Mouse (Mus musculus) T-helper 17 cell (primary cell): ENCODE data around the gene Rce1.

Experiments used
- in situ Hi-C, 2 experiments: fragments of 300-600 bp; cut with MboI, MseI; formaldehyde crosslinking; loops; 1 replicate in 1 of 2; 2 replicates in 1 of 2; pipeline ENCODE4 v1.15.1; 2025; ENCODE audit warnings: high pct_unique_total_duplicates in 2 of 2

The Rce1 gene

GRCm38 (mm10) chr19:4614305-4615150 lies 10.9 kb downstream of the Rce1 start:
- in situ Hi-C loops: loop anchor here in 1 of 2 experiments (10.0 kb wide), 1 partner anchor 510 kb away; no protein-coding TSS in a partner anchor

- in situ Hi-C loops: loop anchor here in 1 of 2 experiments (10.0 kb wide), 1 partner anchor 509 kb away; no protein-coding TSS in a partner anchor
Measured at GRCm38 (mm10) chr19:4613464-4614304, 11.8 kb downstream of the Rce1 start.

- in situ Hi-C loops: loop anchor here in 1 of 2 experiments (10.0 kb wide), 1 partner anchor 508 kb away; no protein-coding TSS in a partner anchor
Measured at GRCm38 (mm10) chr19:4612181-4612961, 13.1 kb downstream of the Rce1 start.

GRCm38 (mm10) chr19:4610109-4610508 lies 15.3 kb downstream of the Rce1 start:
- in situ Hi-C loops: loop anchor here in 1 of 2 experiments (10.0 kb wide), 1 partner anchor 505 kb away; no protein-coding TSS in a partner anchor

- in situ Hi-C loops: no loop called here
Measured at GRCm38 (mm10) chr19:4608511-4608910, 16.9 kb downstream of the Rce1 start.

- in situ Hi-C loops: no loop called here
Measured at GRCm38 (mm10) chr19:4607406-4607805, 18.0 kb downstream of the Rce1 start.

GRCm38 (mm10) chr19:4605654-4606053 lies 19.8 kb downstream of the Rce1 start:
- in situ Hi-C loops: no loop called here

- in situ Hi-C loops: loop anchor here in 1 of 2 experiments (5.0 kb wide), 1 partner anchor 568 kb away; no protein-coding TSS in a partner anchor
Measured at GRCm38 (mm10) chr19:4603801-4604723, 21.4 kb downstream of the Rce1 start.

GRCm38 (mm10) chr19:4602459-4602858 lies 23.0 kb downstream of the Rce1 start:
- in situ Hi-C loops: loop anchor here in 1 of 2 experiments (5.0 kb wide), 1 partner anchor 570 kb away; no protein-coding TSS in a partner anchor

GRCm38 (mm10) chr19:4596071-4596470 lies 29.4 kb downstream of the Rce1 start:
- in situ Hi-C loops: no loop called here

- in situ Hi-C loops: no loop called here
Measured at GRCm38 (mm10) chr19:4593792-4594522, 31.5 kb downstream of the Rce1 start.

GRCm38 (mm10) chr19:4590025-4590424 lies 35.4 kb downstream of the Rce1 start:
- in situ Hi-C loops: no loop called here

GRCm38 (mm10) chr19:4589081-4589480 lies 36.4 kb downstream of the Rce1 start:
- in situ Hi-C loops: loop anchor here in 1 of 2 experiments (10.0 kb wide), 1 partner anchor 1866 kb away; no protein-coding TSS in a partner anchor

- in situ Hi-C loops: loop anchor here in 1 of 2 experiments (10.0 kb wide), 1 partner anchor 1866 kb away; no protein-coding TSS in a partner anchor
Measured at GRCm38 (mm10) chr19:4588430-4588829, 37.0 kb downstream of the Rce1 start.

GRCm38 (mm10) chr19:4587426-4587825 lies 38.0 kb downstream of the Rce1 start:
- in situ Hi-C loops: loop anchor here in 1 of 2 experiments (10.0 kb wide), 1 partner anchor 1867 kb away; no protein-coding TSS in a partner anchor

- in situ Hi-C loops: loop anchor here in 1 of 2 experiments (10.0 kb wide), 1 partner anchor 1868 kb away; no protein-coding TSS in a partner anchor
Measured at GRCm38 (mm10) chr19:4586783-4587182, 38.7 kb downstream of the Rce1 start.

- in situ Hi-C loops: loop anchor here in 1 of 2 experiments (10.0 kb wide), 1 partner anchor 1871 kb away; no protein-coding TSS in a partner anchor
Measured at GRCm38 (mm10) chr19:4583856-4584255, 41.6 kb downstream of the Rce1 start.

GRCm38 (mm10) chr19:4579296-4579695 lies 46.1 kb downstream of the Rce1 start:
- in situ Hi-C loops: no loop called here

GRCm38 (mm10) chr19:4578799-4579198 lies 46.6 kb downstream of the Rce1 start:
- in situ Hi-C loops: no loop called here
